Mouse (Mus musculus) bone marrow macrophage, adult 2 months (primary cell): ENCODE measurements at regions not wholly inside any gene's neighbourhood (a gene's known extent, or its start where the extent isn't known, plus 50 kb on each side); places are given as distances from the start of the nearest gene placed in this dataset.

ENCODE experiments used
- H3K27ac ChIP-seq: 2 replicates; pipeline ENCODE4 v1.5.1; 2012; ENCODE audit warnings: low read depth, low read length; ENCODE audit not compliant: insufficient read depth
- H3K4me1 ChIP-seq: 2 replicates; pipeline ENCODE4 v1.6.1; 2012; ENCODE audit warnings: low read length; ENCODE audit not compliant: control insufficient read depth, insufficient read depth
- H3K4me3 ChIP-seq: 2 replicates; pipeline ENCODE4 v1.5.1; 2012; ENCODE audit warnings: mild to moderate bottlenecking, low read length, moderate library complexity; ENCODE audit not compliant: insufficient read depth
- CTCF ChIP-seq: IDR thresholded peaks from 2 replicates; pipeline ENCODE4 v1.5.1; 2012; ENCODE audit warnings: low read depth, mild to moderate bottlenecking, low read length, moderate library complexity
- POLR2A ChIP-seq: IDR thresholded peaks from 2 replicates; pipeline ENCODE4 v1.6.1; 2012; ENCODE audit warnings: mild to moderate bottlenecking, low read depth, low read length, borderline replicate concordance

DNA sequence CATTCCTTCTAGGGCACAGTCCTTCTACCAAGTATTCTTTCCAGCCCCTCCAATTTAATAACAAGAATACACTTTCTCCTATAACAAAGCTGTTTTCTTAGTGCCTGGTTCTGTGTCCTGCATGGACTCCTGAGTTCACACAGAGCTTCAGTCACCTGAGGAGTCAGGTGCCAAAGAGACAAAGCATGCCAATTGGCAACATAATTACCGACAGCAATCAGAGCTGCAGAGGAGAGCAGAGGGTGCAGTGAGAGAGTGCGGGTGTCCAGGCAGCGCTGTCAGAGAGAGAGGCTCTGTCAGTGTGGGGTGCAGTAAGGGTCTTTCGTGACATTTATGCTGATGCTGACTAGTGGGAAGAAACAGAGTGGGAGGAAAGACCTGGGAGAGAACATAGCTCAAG lies 807.2 kb upstream of the Car8 start:
- no peak for TF ChIP-seq CTCF
- TF ChIP-seq POLR2A: no peak
- H3K4me1 ChIP-seq: peaks cover 4% of the 10 kb centered on the region
- H3K4me3 ChIP-seq: no peak overlapping the region
- no peak overlapping the region for H3K27ac ChIP-seq

DNA sequence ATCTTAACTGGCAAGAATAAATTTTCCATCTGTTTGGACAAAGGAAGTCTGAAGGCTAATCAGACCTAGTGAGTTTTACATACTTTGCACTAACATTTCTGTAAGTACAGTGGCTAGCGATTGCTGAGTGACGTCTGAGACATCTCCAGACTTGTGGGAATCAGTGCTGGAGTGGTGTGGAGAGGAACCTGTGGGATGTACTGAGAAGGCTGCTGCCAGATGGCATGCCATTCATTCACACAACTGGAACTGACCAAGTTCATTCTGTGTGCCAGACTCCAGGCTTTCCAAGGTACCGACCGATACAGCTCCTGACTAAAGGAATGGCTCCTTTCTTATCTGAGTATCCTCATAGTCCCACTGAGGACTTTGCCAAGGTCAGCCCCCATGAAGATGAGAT lies 797.2 kb upstream of the Car8 start:
- H3K27ac ChIP-seq: no peak overlapping the region
- no peaks in the 10 kb centered on the region for H3K4me1 ChIP-seq
- TF ChIP-seq CTCF: no peak
- TF ChIP-seq POLR2A: no peak
- H3K4me3 ChIP-seq: no peak overlapping the region

DNA sequence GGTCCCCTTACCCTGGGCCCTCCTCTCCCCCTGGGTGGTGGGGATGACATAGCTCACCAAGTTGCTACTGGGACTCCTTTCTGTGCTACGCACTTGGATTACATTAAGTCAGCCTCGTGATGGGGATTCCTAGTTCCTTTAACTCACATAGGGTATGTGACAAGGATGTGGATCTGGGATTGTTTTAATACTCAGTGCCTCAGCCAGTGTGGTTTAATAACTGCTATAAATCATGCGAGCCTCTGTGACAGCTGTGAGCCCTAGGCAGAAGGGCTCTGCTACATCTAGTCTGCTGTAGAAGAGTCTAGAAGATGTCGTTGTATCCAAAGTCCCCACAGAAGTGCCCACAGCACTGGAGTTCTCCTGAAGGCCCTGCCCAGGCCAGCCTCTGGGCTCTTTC lies 796.5 kb upstream of the Car8 start:
- no peaks in the 10 kb centered on the region for H3K4me1 ChIP-seq
- TF ChIP-seq CTCF (no peak), POLR2A (no peak)
- H3K27ac ChIP-seq: no peak overlapping the region
- H3K4me3 ChIP-seq: no peak overlapping the region

- Histone ChIP-seq H3K4me3 (no peak overlapping the region), H3K27ac (no peak overlapping the region), H3K4me1 (no peaks in the 10 kb centered on the region)
- TF ChIP-seq POLR2A: no peak
- no peak for TF ChIP-seq CTCF
Measured at GRCm38 (mm10) chr4:9034280-9034679, 795.4 kb upstream of the Car8 start.

- Histone ChIP-seq H3K27ac (no peak overlapping the region), H3K4me1 (peaks cover 5% of the 10 kb centered on the region; the same call in 1 of the 2 replicates), H3K4me3 (no peak overlapping the region)
- no peak for TF ChIP-seq CTCF
- TF ChIP-seq POLR2A: no peak
Measured at GRCm38 (mm10) chr4:9033106-9033642, 794.3 kb upstream of the Car8 start.

DNA sequence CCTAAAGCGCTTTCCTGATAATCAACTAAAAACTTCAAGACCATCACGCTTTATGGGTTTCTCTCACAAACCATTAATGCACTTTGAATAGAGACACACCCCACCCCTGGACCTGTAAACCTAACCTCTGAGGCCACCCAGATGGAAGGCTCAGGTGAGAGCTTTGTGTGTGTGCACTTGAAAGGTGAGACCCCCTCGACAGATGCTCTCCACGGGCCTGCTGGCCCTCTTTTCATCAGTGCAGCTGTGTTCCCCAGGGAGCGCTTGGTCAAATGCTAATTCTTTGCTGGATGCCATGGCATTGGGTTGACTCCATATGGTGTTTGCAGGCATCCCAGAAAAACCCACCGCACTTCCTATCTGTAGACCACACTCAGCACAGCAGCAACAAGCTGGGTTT lies 792.8 kb upstream of the Car8 start:
- peaks cover 5% of the 10 kb centered on the region; the same call in 1 of the 2 replicates for H3K4me1 ChIP-seq
- no peak overlapping the region for H3K4me3 ChIP-seq
- no peak for TF ChIP-seq CTCF
- no peak for TF ChIP-seq POLR2A
- H3K27ac ChIP-seq: no peak overlapping the region

DNA sequence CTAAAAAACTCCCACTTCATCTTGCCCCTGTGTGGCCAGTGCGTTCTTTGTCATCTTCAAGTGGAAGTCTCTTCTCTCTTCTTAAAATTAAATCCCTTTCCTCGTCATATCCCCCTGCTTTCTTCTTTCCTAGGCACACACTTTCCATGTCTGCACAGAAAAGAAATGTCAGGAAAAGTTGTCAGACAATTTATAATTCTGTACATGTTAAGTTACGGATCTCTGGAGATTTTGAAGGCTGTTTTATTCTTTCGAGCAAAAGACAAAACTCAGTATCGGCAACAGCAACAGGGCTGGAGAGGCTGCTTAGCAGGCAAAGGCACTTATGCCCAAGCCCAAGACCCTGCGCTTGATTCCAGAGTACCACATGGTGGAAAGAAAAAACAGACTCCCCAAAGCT lies 790.1 kb upstream of the Car8 start:
- Histone ChIP-seq H3K4me3 (no peak overlapping the region), H3K27ac (no peak overlapping the region), H3K4me1 (peaks cover 5% of the 10 kb centered on the region; the same call in 1 of the 2 replicates)
- no peak for TF ChIP-seq POLR2A
- no peak for TF ChIP-seq CTCF

DNA sequence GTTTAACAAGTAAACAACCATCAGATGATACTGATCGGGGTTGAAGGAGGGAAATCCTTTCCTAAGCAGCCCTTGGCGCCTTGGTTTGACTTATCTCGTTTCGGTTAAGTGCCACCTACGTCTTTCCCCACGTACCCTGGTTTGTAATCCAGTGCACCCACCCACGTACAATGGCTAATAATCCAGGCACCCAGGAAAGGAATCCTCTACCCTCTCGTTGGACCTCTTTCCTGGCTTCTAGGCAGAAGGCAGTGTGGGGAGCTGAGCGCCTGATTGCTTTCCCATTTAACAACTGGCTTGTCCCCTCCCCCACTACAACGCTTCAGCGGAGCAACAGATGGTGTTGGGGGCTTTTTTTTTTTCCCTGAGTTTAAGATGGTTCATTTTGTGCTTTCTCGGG lies 789.6 kb upstream of the Car8 start:
- Histone ChIP-seq H3K4me3 (peak overlapping the region; percentile 72), H3K27ac (no peak overlapping the region), H3K4me1 (peaks cover 5% of the 10 kb centered on the region; the same call in 1 of the 2 replicates)
- TF ChIP-seq POLR2A: no peak

- Histone ChIP-seq H3K4me3 (peak overlapping the region; percentile 72), H3K27ac (no peak overlapping the region), H3K4me1 (peaks cover 5% of the 10 kb centered on the region; the same call in 1 of the 2 replicates)
- peak; percentile 50; the same call in 1 of the 2 replicates for TF ChIP-seq CTCF
- TF ChIP-seq POLR2A: no peak
Measured at GRCm38 (mm10) chr4:9027798-9028404, 789.1 kb upstream of the Car8 start.

- no peak overlapping the region for H3K4me3 ChIP-seq
- no peak overlapping the region for H3K27ac ChIP-seq
- peaks cover 5% of the 10 kb centered on the region; the same call in 1 of the 2 replicates for H3K4me1 ChIP-seq
- TF ChIP-seq POLR2A (no peak), CTCF (no peak)
Measured at GRCm38 (mm10) chr4:9027383-9027782, 788.5 kb upstream of the Car8 start.
